Mouse (Mus musculus): ENCODE results near the gene Gm36864. TPM values are rescaled to one million over a fixed set of nuclear protein-coding genes. Genes with fewer than 3 reads are reported as not detected.

The Gm36864 gene
- total RNA-seq, 2 experiments from 2014 or later = not detected

Other genes with a start within 250 kb of the Gm36864 start
- gene Klk1b11, start 240.3 kb upstream of the Gm36864 start, total RNA-seq (2021) = not detected
- under 1 TPM; 0.36 TPM for gene Klk1b26, start 224.0 kb upstream of the Gm36864 start, total RNA-seq (2021)
- gene Klk1b27, start 183.9 kb upstream of the Gm36864 start, total RNA-seq (2021) = not detected
- not detected for gene Klk1b21, start 133.8 kb upstream of the Gm36864 start, total RNA-seq (2021)
- not detected for gene Klk1b22, start 123.5 kb upstream of the Gm36864 start, total RNA-seq (2021)
- not detected for gene Klk1b16, start 99.4 kb upstream of the Gm36864 start, total RNA-seq (2021)
- gene Klk1b24, start 47.9 kb upstream of the Gm36864 start, total RNA-seq (2021) = not detected
- not detected for gene Klk1b3, start 38.0 kb upstream of the Gm36864 start, total RNA-seq (2021)
- not detected for gene Klk1b4, start 28.7 kb upstream of the Gm36864 start, total RNA-seq (2021)
- not detected for gene Klk1b5, start 20.2 kb upstream of the Gm36864 start, total RNA-seq (2021)
- gene Klk1, start 10.8 kb upstream of the Gm36864 start, total RNA-seq (2021) = not detected
- gene 1700028J19Rik, start 10.5 kb downstream of the Gm36864 start, total RNA-seq (2021) = under 1 TPM; 0.31 to 0.56 TPM
- 10 to 100 TPM; 14.1 to 14.5 TPM for gene 2410002F23Rik, start 10.5 kb downstream of the Gm36864 start, total RNA-seq (2021)
- not detected for gene Acp4, start 21.2 kb downstream of the Gm36864 start, total RNA-seq (2021)
- gene Gm15517, start 25.3 kb downstream of the Gm36864 start, total RNA-seq (2021) = not detected
- gene Clec11a, start 70.7 kb downstream of the Gm36864 start, total RNA-seq (2021) = 1 to 10 TPM in 1 of 2 experiments, under 1 TPM in 1; 0.87 to 1.0 TPM
- 1 to 10 TPM; 1.6 to 2.0 TPM for gene Shank1, start 74.1 kb downstream of the Gm36864 start, total RNA-seq (2021)
- gene Syt3, start 147.9 kb downstream of the Gm36864 start, total RNA-seq (2021) = 1 to 10 TPM; 1.3 to 2.2 TPM
- gene 1700008O03Rik, start 149.6 kb downstream of the Gm36864 start, total RNA-seq (2021) = under 1 TPM; 0.28 to 0.62 TPM
- gene Lrrc4b, start 192.8 kb downstream of the Gm36864 start, total RNA-seq (2021) = 10 to 100 TPM; 27.9 to 32.7 TPM
- gene Aspdh, start 229.2 kb downstream of the Gm36864 start, total RNA-seq (2021) = 1 to 10 TPM in 1 of 2 experiments, under 1 TPM in 1; 0.70 to 1.3 TPM
- gene Josd2, start 231.8 kb downstream of the Gm36864 start, total RNA-seq (2021) = 100 to 1,000 TPM; 158 to 161 TPM

Data from heart, postnatal 25 days (tissue).